ENCODE assay signal across 8 mouse cellular contexts in genomic region chr4:102486134-102486920, GRCm38 (mm10).
DNase-seq lines count a peak whose midpoint lies in the region; ATAC-seq lines count a peak whose summit lies in the region.

No protein-coding gene starts in this region.

- H3K4me3 ChIP-seq in forebrain, embryonic 11.5 days (ENCODE audit: low read depth, low read length) = no peak overlapping the region
- no peak overlapping the region for H3K4me3 ChIP-seq in forebrain, embryonic 10.5 days

- 46% methylated on average over 4 of the region's 4 CpGs for WGBS in forebrain, embryonic 11.5 days
- 56% methylated on average over 4 of the region's 4 CpGs for WGBS in forebrain, embryonic 10.5 days

- no peak overlapping the region for H3K9ac ChIP-seq in forebrain, embryonic 11.5 days (ENCODE audit: low read length)

- peak; percentile 60 for DNase-seq in forebrain, embryonic 11.5 days (ENCODE audit: low spot score)
- DNase-seq in forebrain, embryonic 10.5 days (ENCODE audit: extremely low spot score, low spot score) = no peak
- peak; percentile 52 for DNase-seq in right cerebral cortex, postnatal 4 days
- no peak for DNase-seq in right cerebral cortex, adult 2 months (ENCODE audit: low spot score in 2 of 2)
- DNase-seq in kidney, postnatal 14 days = peak; percentile 21
- peak; percentile 73 for DNase-seq in thymus, postnatal 25 days
- no peak for DNase-seq in urinary bladder, adult 2 months (ENCODE audit: low spot score)
- DNase-seq in urinary bladder, adult 18-20 months (ENCODE audit: low spot score in 2 of 2) = no peak

- no peaks in the 10 kb centered on the region for H3K36me3 ChIP-seq in forebrain, embryonic 11.5 days (ENCODE audit: control insufficient read depth, insufficient read depth, low read length)
- no peaks in the 10 kb centered on the region for H3K36me3 ChIP-seq in forebrain, embryonic 10.5 days (replicated peaks)

- no peak overlapping the region for H3K27ac ChIP-seq in forebrain, embryonic 11.5 days (ENCODE audit: low read depth, low read length)
- H3K27ac ChIP-seq in forebrain, embryonic 10.5 days = no peak overlapping the region

- H3K4me2 ChIP-seq in forebrain, embryonic 11.5 days (ENCODE audit: low read depth, low read length, severe bottlenecking) = no peak overlapping the region

- H3K4me1 ChIP-seq in forebrain, embryonic 11.5 days (replicated peaks; ENCODE audit: control insufficient read depth, insufficient read depth, low read length) = no peaks in the 10 kb centered on the region; the same call in 1 of the 2 replicates
- H3K4me1 ChIP-seq in forebrain, embryonic 10.5 days = peaks cover 33% of the 10 kb centered on the region

- ATAC-seq in forebrain, embryonic 11.5 days (replicated peaks; ENCODE audit: low FRiP score) = no peak

- no peaks in the 10 kb centered on the region for H3K9me3 ChIP-seq in forebrain, embryonic 11.5 days (ENCODE audit: control insufficient read depth, low read length)
- no peaks in the 10 kb centered on the region for H3K9me3 ChIP-seq in forebrain, embryonic 10.5 days

- no peaks in the 10 kb centered on the region for H3K27me3 ChIP-seq in forebrain, embryonic 11.5 days (ENCODE audit: control insufficient read depth, insufficient read depth, low read length)
- H3K27me3 ChIP-seq in forebrain, embryonic 10.5 days (ENCODE audit: poor library complexity, severe bottlenecking) = no peaks in the 10 kb centered on the region

Comparison
In these comparisons a context has a peak if more than half of its experiments do, and no peak if none do; other contexts are left out.
1. DNase-seq: peak in forebrain, embryonic 11.5 days (single experiment), right cerebral cortex, postnatal 4 days (single experiment), kidney, postnatal 14 days (single experiment) and thymus, postnatal 25 days (single experiment); none in forebrain, embryonic 10.5 days (single experiment), right cerebral cortex, adult 2 months (0 of 2), urinary bladder, adult 2 months (single experiment) and urinary bladder, adult 18-20 months (0 of 2).